Mouse (Mus musculus) hindbrain, embryonic 11.5 days (tissue): ENCODE measurements around the gene Arl8a. TPM values are rescaled to one million over a fixed set of nuclear protein-coding genes. Genes with fewer than 3 reads are reported as not detected.
"Not testable (repeated sequence)": the region's sequence is repeated elsewhere in the genome, so short reads cannot be mapped to it uniquely, and the experiment has no call there.

Experiments used
- ATAC-seq: fragments of 200-750 bp; cut with Nextera tagmentation; 2 replicates; pipeline ENCODE4 v1.8.0; 2017; ENCODE audit warnings: mild to moderate bottlenecking, moderate TSS enrichment, moderate library complexity; ENCODE audit not compliant: low FRiP score
- DNase-seq: peaks from one replicate; pipeline ENCODE4 v3.0.0-alpha.2; 2015; ENCODE audit warnings: low spot score
- H3K27ac ChIP-seq: fragments of 300-500 bp; sonication (generic); 2 replicates; pipeline ENCODE4 v1.5.1; 2014; ENCODE audit warnings: mild to moderate bottlenecking, low read depth, low read length
- H3K27me3 ChIP-seq: fragments of 300-500 bp; sonication (generic); 2 replicates; pipeline ENCODE4 v1.6.1; 2014; ENCODE audit warnings: mild to moderate bottlenecking, low read length, moderate library complexity, mixed read lengths; ENCODE audit not compliant: control insufficient read depth, insufficient read depth
- H3K36me3 ChIP-seq: fragments of 300-500 bp; sonication (generic); 2 replicates; pipeline ENCODE4 v1.6.1; 2014; ENCODE audit warnings: mild to moderate bottlenecking, low read length, moderate library complexity, mixed read lengths; ENCODE audit not compliant: control insufficient read depth, insufficient read depth
- H3K4me1 ChIP-seq: fragments of 300-500 bp; sonication (generic); replicated peaks from 2 replicates; pipeline ENCODE4 v1.6.1; 2014; ENCODE audit warnings: low read length, mixed read lengths; ENCODE audit not compliant: control insufficient read depth, insufficient read depth
- H3K4me2 ChIP-seq: fragments of 300-500 bp; sonication (generic); replicated peaks from 2 replicates; pipeline ENCODE4 v1.6.1; 2014; ENCODE audit warnings: mild to moderate bottlenecking, low read depth, low read length
- H3K4me3 ChIP-seq: fragments of 300-500 bp; sonication (generic); 2 replicates; pipeline ENCODE4 v1.5.1; 2014; ENCODE audit warnings: low read depth, low read length
- H3K9ac ChIP-seq: fragments of 300-500 bp; sonication (generic); 2 replicates; pipeline ENCODE4 v1.6.1; 2014; ENCODE audit warnings: low read depth, low read length
- H3K9me3 ChIP-seq: fragments of 300-500 bp; sonication (generic); 2 replicates; pipeline ENCODE4 v1.6.1; 2016; ENCODE audit warnings: low read length; ENCODE audit not compliant: control insufficient read depth
- WGBS: fragments of 180-500 bp; shearing (Covaris S2); extraction: QIAGEN DNeasy Blood & Tissue Kit; methylation state at CpG from one replicate; pipeline ENCODE4 v1.1.7; 2014; 5-methylcytosine and 5-hydroxymethylcytosine counted together
- polyA plus RNA-seq: library from polyadenylated mRNA; unstranded; fragments of >200 nt; fragmentation: Nextera tagmentation; extraction: Ambion mirVana; gene quantifications from 2 replicates; pipeline ENCODE4 v1.2.1, GENCODE M21; 2014

The Arl8a gene
- polyA plus RNA-seq, 1 experiment from 2014 or later = 84.6 TPM

- DNase-seq (no peak), ATAC-seq (no peak)
- Histone ChIP-seq H3K4me3 (no peak overlapping the region), H3K27me3 (no peaks in the 10 kb centered on the region), H3K4me1 (no peaks in the 10 kb centered on the region), H3K9me3 (no peaks in the 10 kb centered on the region), H3K4me2 (no peak overlapping the region), H3K27ac (no peak overlapping the region), H3K36me3 (no peaks in the 10 kb centered on the region), H3K9ac (no peak overlapping the region)
- 93% methylated on average over 4 of the region's 4 CpGs for WGBS
Measured at GRCm38 (mm10) chr1:135189186-135189585, 42.6 kb downstream of the Arl8a start.

GRCm38 (mm10) chr1:135194335-135194734 is 47.7 kb downstream of the Arl8a start:
- H3K36me3 ChIP-seq, ATAC-seq, H3K27ac ChIP-seq, H3K27me3 ChIP-seq, H3K9me3 ChIP-seq, H3K4me3 ChIP-seq, DNase-seq, H3K9ac ChIP-seq, H3K4me2 ChIP-seq, H3K4me1 ChIP-seq: not testable (repeated sequence)
- 82% methylated on average over 5 of the region's 5 CpGs for WGBS

DNA sequence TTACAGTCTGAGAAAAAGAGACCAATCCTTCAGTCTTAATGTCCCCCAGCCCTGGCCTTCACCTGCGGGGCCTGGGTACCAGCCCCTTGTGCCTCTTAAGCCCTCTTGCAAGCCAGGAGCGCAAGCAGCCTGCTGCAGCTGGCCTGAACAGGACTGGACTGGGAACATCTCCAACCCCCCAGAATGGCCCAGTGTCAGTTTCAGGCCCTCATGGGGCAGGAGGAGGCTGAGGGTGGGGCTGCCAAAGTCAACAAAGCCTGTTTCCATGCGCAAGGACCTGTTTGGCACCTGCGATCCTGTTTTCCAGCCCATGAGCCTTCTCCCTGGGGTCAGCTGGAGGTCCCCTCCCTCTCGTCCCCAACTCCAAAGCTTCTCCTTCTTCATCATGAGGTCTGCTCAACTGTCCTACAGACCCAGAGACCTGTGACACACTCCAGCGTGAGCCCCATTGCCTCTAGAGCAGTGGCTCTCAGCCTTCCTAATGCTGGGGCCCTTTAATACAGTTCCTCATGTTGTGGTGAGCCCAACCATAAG is 49.4 kb downstream of the Arl8a start:
- DNase-seq (no peak), ATAC-seq (no peak)
- no peaks in the 10 kb centered on the region for H3K27me3 ChIP-seq
- WGBS = 81% methylated on average over 6 of the region's 6 CpGs
- no peaks in the 10 kb centered on the region for H3K36me3 ChIP-seq
- no peak overlapping the region for H3K9ac ChIP-seq
- no peak overlapping the region for H3K4me3 ChIP-seq
- peaks cover 5% of the 10 kb centered on the region; the same call in 1 of the 2 replicates for H3K4me1 ChIP-seq
- H3K27ac ChIP-seq = no peak overlapping the region
- H3K4me2 ChIP-seq = no peak overlapping the region
- no peaks in the 10 kb centered on the region for H3K9me3 ChIP-seq

GRCm38 (mm10) chr1:135198412-135198811 is 51.8 kb downstream of the Arl8a start:
- Histone ChIP-seq H3K27me3 (no peaks in the 10 kb centered on the region), H3K4me3 (no peak overlapping the region), H3K27ac (no peak overlapping the region), H3K36me3 (no peaks in the 10 kb centered on the region), H3K9ac (no peak overlapping the region), H3K4me1 (peaks cover 5% of the 10 kb centered on the region; the same call in 1 of the 2 replicates), H3K9me3 (no peaks in the 10 kb centered on the region), H3K4me2 (no peak overlapping the region)
- ATAC-seq (no peak), DNase-seq (no peak)
- WGBS = 31% methylated on average over 5 of the region's 5 CpGs

GRCm38 (mm10) chr1:135199014-135199819 is 52.6 kb downstream of the Arl8a start:
- ATAC-seq (peak; percentile 71), DNase-seq (peak; percentile 63)
- Histone ChIP-seq H3K4me1 (peaks cover 5% of the 10 kb centered on the region; the same call in 1 of the 2 replicates), H3K9me3 (no peaks in the 10 kb centered on the region), H3K27me3 (no peaks in the 10 kb centered on the region), H3K4me3 (no peak overlapping the region), H3K27ac (peak overlapping the region; percentile 11; the same call in 1 of the 2 replicates), H3K36me3 (no peaks in the 10 kb centered on the region), H3K9ac (peak overlapping the region; percentile 49), H3K4me2 (peak overlapping the region; percentile 29)
- 3% methylated on average over 19 of the region's 21 CpGs for WGBS

DNA sequence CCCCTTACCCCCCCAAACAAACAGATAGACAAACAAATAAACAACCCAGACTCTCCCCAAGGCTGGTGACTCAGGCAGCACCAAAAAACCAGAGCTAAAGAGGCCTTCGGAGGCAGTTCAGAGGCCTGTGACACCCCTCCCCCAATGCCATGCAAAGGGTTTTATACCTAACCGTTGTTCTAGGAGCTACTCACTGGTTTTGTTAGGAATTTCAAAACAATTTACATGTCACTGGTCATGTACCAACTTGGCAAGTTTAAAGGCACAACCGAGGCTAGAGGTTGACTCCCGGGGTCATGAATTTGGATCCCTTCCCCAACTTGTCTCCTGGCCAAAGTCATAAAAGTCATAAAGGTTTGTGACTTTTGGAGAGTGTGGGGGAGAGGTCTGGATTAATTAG is 53.8 kb downstream of the Arl8a start:
- no peak overlapping the region for H3K4me3 ChIP-seq
- no peaks in the 10 kb centered on the region for H3K27me3 ChIP-seq
- no peaks in the 10 kb centered on the region for H3K9me3 ChIP-seq
- no peak overlapping the region for H3K9ac ChIP-seq
- H3K36me3 ChIP-seq = no peaks in the 10 kb centered on the region
- DNase-seq = no peak
- 86% methylated on average over 4 of the region's 4 CpGs for WGBS
- no peak overlapping the region for H3K4me2 ChIP-seq
- H3K27ac ChIP-seq = no peak overlapping the region
- H3K4me1 ChIP-seq = peaks cover 5% of the 10 kb centered on the region; the same call in 1 of the 2 replicates
- ATAC-seq = no peak

GRCm38 (mm10) chr1:135204196-135205126 is 57.8 kb downstream of the Arl8a start:
- Histone ChIP-seq H3K4me2 (no peak overlapping the region), H3K27ac (no peak overlapping the region), H3K4me1 (no peaks in the 10 kb centered on the region), H3K36me3 (no peaks in the 10 kb centered on the region), H3K4me3 (no peak overlapping the region), H3K9me3 (no peaks in the 10 kb centered on the region), H3K27me3 (no peaks in the 10 kb centered on the region), H3K9ac (no peak overlapping the region)
- 41% methylated on average over 12 of the region's 12 CpGs for WGBS
- ATAC-seq (peak; percentile 38; the same call in 1 of the 2 replicates), DNase-seq (no peak)

- Histone ChIP-seq H3K4me1 (no peaks in the 10 kb centered on the region), H3K4me3 (no peak overlapping the region), H3K9ac (no peak overlapping the region), H3K36me3 (no peaks in the 10 kb centered on the region), H3K4me2 (no peak overlapping the region), H3K27ac (no peak overlapping the region), H3K9me3 (no peaks in the 10 kb centered on the region), H3K27me3 (no peaks in the 10 kb centered on the region)
- no peak for ATAC-seq
- no peak for DNase-seq
- 56% methylated on average over 4 of the region's 4 CpGs for WGBS
Measured at GRCm38 (mm10) chr1:135205257-135205656, 58.6 kb downstream of the Arl8a start.
